Mouse (Mus musculus) brain, embryonic 14.5 days (tissue): ENCODE measurements at regions not wholly inside any gene's neighbourhood (a gene's known extent, or its start where the extent isn't known, plus 50 kb on each side); places are given as distances from the start of the nearest gene placed in this dataset.

ENCODE experiments used
- DNase-seq: peaks from one replicate; pipeline ENCODE4 v3.0.0-alpha.2; 2011; ENCODE audit warnings: low read depth
- CTCF ChIP-seq: fragments of 200-500 bp; IDR thresholded peaks from 2 replicates; pipeline ENCODE4 v1.5.1; 2012; ENCODE audit warnings: inconsistent platforms, mild to moderate bottlenecking, moderate library complexity, borderline replicate concordance; ENCODE audit not compliant: insufficient read depth, insufficient read length; ENCODE audit errors: extremely low read depth
- POLR2A ChIP-seq: fragments of 200-500 bp; IDR thresholded peaks from 2 replicates; pipeline ENCODE4 v1.6.1; 2012; ENCODE audit warnings: mild to moderate bottlenecking, inconsistent platforms, borderline replicate concordance; ENCODE audit not compliant: poor library complexity, insufficient read depth, insufficient read length, severe bottlenecking; ENCODE audit errors: extremely low read depth

DNA sequence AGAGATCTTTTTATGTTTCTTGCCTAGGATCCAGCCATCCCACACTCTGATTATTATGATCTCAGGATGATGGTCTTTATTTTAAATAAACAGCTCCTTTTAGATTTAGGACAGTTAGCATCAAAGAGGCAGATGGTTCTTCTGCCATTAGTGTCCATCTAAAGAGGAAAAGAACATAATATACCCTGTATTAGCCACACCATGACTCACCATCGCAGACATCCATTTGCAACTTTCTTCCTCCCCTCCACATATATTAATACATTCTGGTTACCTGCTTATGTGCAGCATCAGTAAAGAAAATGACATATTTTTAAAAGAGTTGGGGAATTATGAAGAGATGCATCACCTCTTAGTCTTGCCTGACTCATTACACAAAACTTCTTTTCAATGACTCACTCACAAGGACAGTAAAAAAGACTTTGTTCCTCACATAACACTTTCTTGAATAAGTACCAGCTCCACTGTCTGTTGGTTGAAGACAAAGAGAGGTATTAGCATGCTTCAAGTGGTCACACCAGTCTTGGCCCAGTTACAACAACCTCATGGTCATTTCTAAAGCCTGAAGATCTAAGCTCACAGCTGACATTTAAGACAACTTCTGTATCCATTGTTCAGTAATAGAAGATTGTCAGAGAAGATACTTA is 766.9 kb upstream of the Celf2 start:
- no peak for DNase-seq
- TF ChIP-seq CTCF (no peak), POLR2A (no peak)
